Mouse (Mus musculus) midbrain, embryonic 13.5 days (tissue): Measurements from ENCODE around the gene Mad1l1. TPM values are rescaled to one million over a fixed set of nuclear protein-coding genes. Genes with fewer than 3 reads are reported as not detected.

Source experiments
- ATAC-seq: fragments of 200-750 bp; cut with Nextera tagmentation; 2 replicates; pipeline ENCODE4 v1.8.0; 2017; ENCODE audit warnings: mild to moderate bottlenecking, moderate TSS enrichment, moderate library complexity
- H3K27ac ChIP-seq: fragments of 300-500 bp; sonication (generic); 2 replicates; pipeline ENCODE4 v1.5.1; 2015; ENCODE audit warnings: inconsistent platforms, mild to moderate bottlenecking, moderate library complexity
- H3K27me3 ChIP-seq: fragments of 300-500 bp; sonication (generic); 2 replicates; pipeline ENCODE4 v1.6.1; 2015; ENCODE audit warnings: mild to moderate bottlenecking, inconsistent platforms
- H3K36me3 ChIP-seq: fragments of 300-500 bp; sonication (generic); 2 replicates; pipeline ENCODE4 v1.6.1; 2015; ENCODE audit warnings: mild to moderate bottlenecking, inconsistent platforms
- H3K4me1 ChIP-seq: fragments of 300-500 bp; sonication (generic); replicated peaks from 2 replicates; pipeline ENCODE4 v1.6.1; 2015; ENCODE audit warnings: inconsistent platforms
- H3K4me2 ChIP-seq: fragments of 300-500 bp; sonication (generic); replicated peaks from 2 replicates; pipeline ENCODE4 v1.6.1; 2015; ENCODE audit warnings: moderate library complexity, mild to moderate bottlenecking, inconsistent platforms
- H3K4me3 ChIP-seq: fragments of 300-500 bp; sonication (generic); replicated peaks from 2 replicates; pipeline ENCODE4 v1.5.1; 2015; ENCODE audit warnings: mild to moderate bottlenecking, inconsistent platforms
- H3K9ac ChIP-seq: fragments of 300-500 bp; sonication (generic); replicated peaks from 2 replicates; pipeline ENCODE4 v1.6.1; 2015; ENCODE audit warnings: mild to moderate bottlenecking, inconsistent platforms
- H3K9me3 ChIP-seq: fragments of 300-500 bp; sonication (generic); 2 replicates; pipeline ENCODE4 v1.6.1; 2016; ENCODE audit warnings: mild to moderate bottlenecking, inconsistent platforms
- WGBS: fragments of 180-500 bp; shearing (Covaris S2); methylation state at CpG from one replicate; pipeline ENCODE4 v1.1.7; 2015; 5-methylcytosine and 5-hydroxymethylcytosine counted together
- polyA plus RNA-seq: library from polyadenylated mRNA; unstranded; fragments of >200 nt; fragmentation: Nextera tagmentation; extraction: Ambion mirVana; gene quantifications from 2 replicates; pipeline ENCODE4 v1.2.1, GENCODE M21; 2015

The Mad1l1 gene
- polyA plus RNA-seq, 1 experiment from 2014 or later, result 39.7 TPM

DNA sequence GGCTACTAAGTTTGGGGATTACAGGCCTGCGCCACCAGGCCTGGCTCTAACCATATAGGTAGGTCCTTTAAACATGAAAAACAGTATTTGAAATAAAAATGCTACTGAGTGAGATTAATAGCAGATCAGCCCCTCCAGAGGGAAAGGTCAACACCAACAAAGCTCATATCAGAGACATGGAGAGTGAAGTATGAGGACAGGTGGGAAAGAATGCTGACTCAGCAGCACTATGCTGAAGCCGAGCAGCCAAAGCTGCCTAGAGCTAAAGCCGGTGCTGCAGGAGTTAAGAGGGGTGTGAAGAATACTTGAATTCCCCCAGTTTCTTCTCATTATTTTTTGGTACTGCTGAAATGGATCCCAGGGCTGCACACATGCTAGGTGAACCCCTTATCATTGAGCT lies 268.9 kb downstream of the Mad1l1 start:
- Histone ChIP-seq H3K27me3 (no peaks in the 10 kb centered on the region), H3K9ac (no peak overlapping the region), H3K4me2 (no peak overlapping the region), H3K36me3 (no peaks in the 10 kb centered on the region), H3K9me3 (no peaks in the 10 kb centered on the region), H3K4me3 (no peak overlapping the region), H3K27ac (no peak overlapping the region), H3K4me1 (no peaks in the 10 kb centered on the region)
- ATAC-seq, result no peak
- WGBS, result 89% methylated on average over 3 of the region's 3 CpGs

DNA sequence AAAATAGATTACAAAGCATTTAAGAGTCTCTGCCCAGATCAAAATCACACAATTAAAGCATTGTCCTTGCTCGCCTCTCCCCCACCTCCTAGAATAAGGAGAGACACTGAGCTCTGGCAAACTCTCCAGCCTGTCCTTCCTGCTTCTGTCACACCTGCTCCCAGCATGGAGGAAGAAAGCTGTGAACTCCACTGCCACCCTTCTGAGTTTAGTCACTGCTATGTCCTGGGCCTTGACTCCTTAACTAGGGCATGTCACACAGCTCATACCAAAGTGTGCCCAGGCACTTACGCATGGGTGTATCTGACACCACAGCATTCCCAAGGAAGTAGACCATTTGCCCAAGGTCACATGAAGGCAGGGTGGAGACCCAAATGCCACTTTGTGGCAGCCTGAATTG lies 275.9 kb downstream of the Mad1l1 start:
- H3K9ac ChIP-seq, result no peak overlapping the region
- H3K4me1 ChIP-seq, result peaks cover 21% of the 10 kb centered on the region; the same call in 1 of the 2 replicates
- no peak for ATAC-seq
- no peak overlapping the region for H3K27ac ChIP-seq
- no peaks in the 10 kb centered on the region for H3K27me3 ChIP-seq
- no peaks in the 10 kb centered on the region for H3K9me3 ChIP-seq
- H3K4me3 ChIP-seq, result no peak overlapping the region
- H3K36me3 ChIP-seq, result no peaks in the 10 kb centered on the region
- 72% methylated on average over 2 of the region's 2 CpGs for WGBS
- H3K4me2 ChIP-seq, result no peak overlapping the region

DNA sequence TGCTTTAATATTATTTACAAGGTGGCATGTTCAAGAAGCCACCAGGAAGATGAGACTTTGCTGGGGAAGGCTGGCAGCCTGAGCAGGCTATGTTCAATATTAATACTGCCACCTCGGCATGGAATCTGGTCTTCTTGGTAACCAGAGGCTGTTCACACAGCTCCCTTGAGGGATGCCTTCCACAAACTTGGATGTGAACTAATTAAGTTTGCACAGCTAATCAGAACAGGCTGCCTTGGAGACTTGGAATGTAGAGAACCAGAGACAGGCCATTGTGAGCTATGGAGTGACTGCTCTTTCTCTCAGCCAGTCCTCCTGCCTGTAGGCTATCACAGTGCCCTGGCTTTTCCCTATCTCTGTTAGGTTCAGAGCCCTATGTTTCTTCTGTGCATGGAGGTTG lies 278.4 kb downstream of the Mad1l1 start:
- Histone ChIP-seq H3K27me3 (no peaks in the 10 kb centered on the region), H3K9me3 (no peaks in the 10 kb centered on the region), H3K4me1 (peaks cover 21% of the 10 kb centered on the region; the same call in 1 of the 2 replicates), H3K27ac (no peak overlapping the region), H3K4me3 (no peak overlapping the region), H3K4me2 (no peak overlapping the region), H3K9ac (no peak overlapping the region), H3K36me3 (no peaks in the 10 kb centered on the region)
- WGBS, result 66% methylated on average over 1 of the region's 1 CpGs
- ATAC-seq, result no peak

GRCm38 (mm10) chr5:140042002-140042611 lies 279.2 kb downstream of the Mad1l1 start:
- WGBS, result 92% methylated on average over 3 of the region's 3 CpGs
- no peak overlapping the region for H3K4me2 ChIP-seq

GRCm38 (mm10) chr5:140041055-140041454 lies 280.3 kb downstream of the Mad1l1 start:
- no peak for ATAC-seq
- Histone ChIP-seq H3K27me3 (no peaks in the 10 kb centered on the region), H3K27ac (no peak overlapping the region), H3K9me3 (no peaks in the 10 kb centered on the region), H3K4me2 (no peak overlapping the region), H3K4me3 (no peak overlapping the region), H3K4me1 (peaks cover 26% of the 10 kb centered on the region; the same call in 1 of the 2 replicates), H3K36me3 (no peaks in the 10 kb centered on the region), H3K9ac (no peak overlapping the region)
- 94% methylated on average over 3 of the region's 3 CpGs for WGBS

More at GRCm38 (mm10) chr5:140042002-140042611, 279.2 kb downstream of the Mad1l1 start:
- H3K4me3 ChIP-seq, result no peak overlapping the region
- H3K36me3 ChIP-seq, result no peaks in the 10 kb centered on the region
- peak overlapping the region; percentile 26; the same call in 1 of the 2 replicates for H3K27ac ChIP-seq
- H3K9me3 ChIP-seq, result no peaks in the 10 kb centered on the region
- peak; percentile 55; the same call in 1 of the 2 replicates for ATAC-seq
- peaks cover 21% of the 10 kb centered on the region; the same call in 1 of the 2 replicates for H3K4me1 ChIP-seq
- no peak overlapping the region for H3K9ac ChIP-seq
- H3K27me3 ChIP-seq, result no peaks in the 10 kb centered on the region

DNA sequence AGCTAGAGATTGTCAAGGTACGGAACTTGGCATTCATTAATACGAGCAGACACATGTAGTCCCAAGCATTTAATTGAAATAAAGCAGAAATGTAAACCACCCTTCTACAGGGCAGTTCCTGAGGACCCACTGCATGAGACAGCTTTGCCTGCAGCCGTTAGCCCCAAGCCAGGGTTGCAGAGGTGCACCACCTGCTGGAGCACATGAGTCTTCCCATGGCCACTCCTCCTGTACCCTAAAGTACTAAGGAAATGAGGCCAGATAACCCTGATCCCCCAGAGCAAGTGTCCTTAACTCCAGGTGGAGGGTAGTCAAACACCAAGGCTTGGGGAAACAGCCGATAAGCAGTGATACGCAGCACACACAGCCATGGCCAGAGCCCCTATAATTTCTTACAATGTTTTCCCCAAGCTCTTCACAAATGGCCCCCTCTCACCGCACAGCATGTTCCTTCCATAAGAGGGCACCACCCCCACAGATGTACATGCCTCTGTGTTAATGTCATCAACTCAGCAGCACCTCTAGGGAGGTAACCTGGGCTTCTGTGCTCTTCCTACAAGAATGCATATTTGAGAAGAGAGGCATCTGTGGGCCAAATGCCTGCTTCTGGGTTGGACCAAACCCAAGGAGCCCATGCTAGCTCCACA lies 283.6 kb downstream of the Mad1l1 start:
- Histone ChIP-seq H3K27ac (no peak overlapping the region), H3K9me3 (no peaks in the 10 kb centered on the region), H3K4me2 (no peak overlapping the region), H3K4me1 (peaks cover 24% of the 10 kb centered on the region), H3K36me3 (no peaks in the 10 kb centered on the region), H3K9ac (no peak overlapping the region), H3K4me3 (no peak overlapping the region), H3K27me3 (no peaks in the 10 kb centered on the region)
- ATAC-seq, result no peak
- WGBS, result 86% methylated on average over 6 of the region's 6 CpGs

GRCm38 (mm10) chr5:140035641-140036040 lies 285.7 kb downstream of the Mad1l1 start:
- 68% methylated on average over 3 of the region's 3 CpGs for WGBS
- H3K4me3 ChIP-seq, result no peak overlapping the region
- no peak overlapping the region for H3K9ac ChIP-seq
- no peak overlapping the region for H3K27ac ChIP-seq
- no peak for ATAC-seq
- peaks cover 10% of the 10 kb centered on the region for H3K4me1 ChIP-seq
- no peaks in the 10 kb centered on the region for H3K27me3 ChIP-seq
- H3K9me3 ChIP-seq, result no peaks in the 10 kb centered on the region
- no peaks in the 10 kb centered on the region for H3K36me3 ChIP-seq
- no peak overlapping the region for H3K4me2 ChIP-seq

GRCm38 (mm10) chr5:140035025-140035330 lies 286.4 kb downstream of the Mad1l1 start:
- H3K9ac ChIP-seq, result no peak overlapping the region
- H3K27me3 ChIP-seq, result no peaks in the 10 kb centered on the region
- H3K4me3 ChIP-seq, result no peak overlapping the region
- peaks cover 10% of the 10 kb centered on the region for H3K4me1 ChIP-seq
- no peak overlapping the region for H3K4me2 ChIP-seq
- no peaks in the 10 kb centered on the region for H3K9me3 ChIP-seq
- H3K36me3 ChIP-seq, result no peaks in the 10 kb centered on the region
- ATAC-seq, result 0 out of 2 replicates have a peak, but pooled peaks have one; percentile 22
- no peak overlapping the region for H3K27ac ChIP-seq
- 48% methylated on average over 1 of the region's 1 CpGs for WGBS

DNA sequence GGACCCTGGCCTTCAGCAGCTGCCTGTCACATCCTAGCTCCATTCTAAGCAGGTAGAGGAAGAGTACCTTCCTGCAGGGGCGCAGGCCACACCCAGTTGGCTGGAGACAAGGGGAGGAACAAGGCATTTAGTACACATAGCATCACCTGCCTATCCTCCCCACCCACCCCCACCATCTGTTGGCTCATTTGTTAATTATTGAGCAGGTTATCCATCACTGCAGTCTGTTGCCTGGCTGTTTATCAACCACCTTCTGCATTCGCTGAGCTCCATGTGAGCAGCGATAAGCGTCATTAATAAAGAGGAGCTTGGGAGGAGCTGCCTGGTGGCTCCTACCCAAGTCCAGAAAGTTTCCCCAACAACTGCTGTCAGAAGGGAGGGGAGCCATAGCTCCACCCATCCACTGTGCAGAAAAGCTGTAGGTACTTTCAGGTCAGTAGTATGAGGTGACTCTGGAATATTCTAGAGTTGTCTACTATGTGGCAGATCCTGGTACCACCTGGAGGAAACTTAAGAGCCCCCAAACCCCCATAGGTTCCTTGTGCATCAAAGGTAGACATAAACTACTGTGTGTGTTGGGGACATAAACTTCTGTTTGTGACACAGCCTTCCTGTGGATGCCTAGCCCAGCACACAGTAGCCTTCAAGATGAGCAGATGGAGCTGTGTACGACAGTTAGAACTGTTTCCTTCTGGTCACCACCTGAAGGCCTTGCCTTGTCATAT lies 286.9 kb downstream of the Mad1l1 start:
- 97% methylated on average over 5 of the region's 5 CpGs for WGBS
- Histone ChIP-seq H3K36me3 (no peaks in the 10 kb centered on the region), H3K9me3 (no peaks in the 10 kb centered on the region), H3K27ac (no peak overlapping the region), H3K27me3 (no peaks in the 10 kb centered on the region), H3K4me1 (peaks cover 10% of the 10 kb centered on the region), H3K4me2 (no peak overlapping the region), H3K4me3 (no peak overlapping the region), H3K9ac (no peak overlapping the region)
- ATAC-seq, result no peak

GRCm38 (mm10) chr5:140026366-140026765 lies 295.0 kb downstream of the Mad1l1 start:
- no peak overlapping the region for H3K27ac ChIP-seq
- H3K36me3 ChIP-seq, result no peaks in the 10 kb centered on the region
- no peak overlapping the region for H3K9ac ChIP-seq
- no peaks in the 10 kb centered on the region for H3K27me3 ChIP-seq
- H3K4me1 ChIP-seq, result peaks cover 27% of the 10 kb centered on the region
- H3K4me3 ChIP-seq, result no peak overlapping the region
- no peak for ATAC-seq
- WGBS, result 94% methylated on average over 4 of the region's 4 CpGs
- no peak overlapping the region for H3K4me2 ChIP-seq
- no peaks in the 10 kb centered on the region for H3K9me3 ChIP-seq

GRCm38 (mm10) chr5:140025301-140025700 lies 296.1 kb downstream of the Mad1l1 start:
- H3K9me3 ChIP-seq, result no peaks in the 10 kb centered on the region
- H3K4me1 ChIP-seq, result peaks cover 27% of the 10 kb centered on the region
- no peak overlapping the region for H3K4me2 ChIP-seq
- H3K4me3 ChIP-seq, result no peak overlapping the region
- no peak overlapping the region for H3K9ac ChIP-seq
- H3K27ac ChIP-seq, result no peak overlapping the region
- no peak for ATAC-seq
- no peaks in the 10 kb centered on the region for H3K27me3 ChIP-seq
- H3K36me3 ChIP-seq, result no peaks in the 10 kb centered on the region
- WGBS, result 98% methylated on average over 2 of the region's 2 CpGs

DNA sequence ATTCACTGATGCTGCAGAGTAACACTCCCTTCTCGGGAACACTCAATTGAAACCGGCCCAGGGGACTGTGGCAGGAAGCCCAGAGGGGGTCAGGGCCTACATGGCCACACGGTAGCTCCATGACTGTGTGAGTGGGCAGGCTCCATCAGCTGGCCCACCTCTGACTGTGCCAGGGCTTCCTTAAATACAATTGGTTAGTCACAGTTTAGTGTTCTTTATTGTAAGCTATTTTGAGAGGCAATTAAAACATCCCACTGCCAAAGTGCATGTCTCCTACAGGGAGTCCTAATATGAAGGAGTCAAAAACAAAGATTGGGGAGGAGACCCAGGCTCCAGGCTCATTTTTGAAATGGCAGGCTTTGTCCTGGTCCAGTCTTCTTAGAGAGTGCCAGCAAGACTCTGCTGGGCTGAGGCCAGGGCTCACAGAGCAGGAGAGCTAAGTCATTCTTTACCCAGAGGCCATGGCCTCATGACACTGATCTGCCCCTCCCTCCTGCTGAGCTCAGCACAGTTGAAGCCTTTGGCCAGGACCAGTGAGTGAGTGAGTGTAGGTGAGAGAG lies 297.3 kb downstream of the Mad1l1 start:
- H3K27ac ChIP-seq, result no peak overlapping the region
- H3K4me2 ChIP-seq, result no peak overlapping the region
- ATAC-seq, result peak; percentile 68; the same call in 1 of the 2 replicates
- 29% methylated on average over 3 of the region's 3 CpGs for WGBS
- peaks cover 27% of the 10 kb centered on the region for H3K4me1 ChIP-seq
- H3K36me3 ChIP-seq, result no peaks in the 10 kb centered on the region
- no peaks in the 10 kb centered on the region for H3K27me3 ChIP-seq
- no peaks in the 10 kb centered on the region for H3K9me3 ChIP-seq
- H3K4me3 ChIP-seq, result no peak overlapping the region
- no peak overlapping the region for H3K9ac ChIP-seq
